Mouse (Mus musculus): Measurements from ENCODE around the gene Kyat3. TPM values are rescaled to one million over a fixed set of nuclear protein-coding genes. Genes with fewer than 3 reads are reported as not detected.
"Not testable (repeated sequence)": the region's sequence is repeated elsewhere in the genome, so short reads cannot be mapped to it uniquely, and the experiment has no call there.

Gene Kyat3
- polyA plus RNA-seq (2015; fragmentation: Nextera tagmentation; extraction: Ambion mirVana) = 17.5 and 18.2 TPM in 2 replicates

DNA sequence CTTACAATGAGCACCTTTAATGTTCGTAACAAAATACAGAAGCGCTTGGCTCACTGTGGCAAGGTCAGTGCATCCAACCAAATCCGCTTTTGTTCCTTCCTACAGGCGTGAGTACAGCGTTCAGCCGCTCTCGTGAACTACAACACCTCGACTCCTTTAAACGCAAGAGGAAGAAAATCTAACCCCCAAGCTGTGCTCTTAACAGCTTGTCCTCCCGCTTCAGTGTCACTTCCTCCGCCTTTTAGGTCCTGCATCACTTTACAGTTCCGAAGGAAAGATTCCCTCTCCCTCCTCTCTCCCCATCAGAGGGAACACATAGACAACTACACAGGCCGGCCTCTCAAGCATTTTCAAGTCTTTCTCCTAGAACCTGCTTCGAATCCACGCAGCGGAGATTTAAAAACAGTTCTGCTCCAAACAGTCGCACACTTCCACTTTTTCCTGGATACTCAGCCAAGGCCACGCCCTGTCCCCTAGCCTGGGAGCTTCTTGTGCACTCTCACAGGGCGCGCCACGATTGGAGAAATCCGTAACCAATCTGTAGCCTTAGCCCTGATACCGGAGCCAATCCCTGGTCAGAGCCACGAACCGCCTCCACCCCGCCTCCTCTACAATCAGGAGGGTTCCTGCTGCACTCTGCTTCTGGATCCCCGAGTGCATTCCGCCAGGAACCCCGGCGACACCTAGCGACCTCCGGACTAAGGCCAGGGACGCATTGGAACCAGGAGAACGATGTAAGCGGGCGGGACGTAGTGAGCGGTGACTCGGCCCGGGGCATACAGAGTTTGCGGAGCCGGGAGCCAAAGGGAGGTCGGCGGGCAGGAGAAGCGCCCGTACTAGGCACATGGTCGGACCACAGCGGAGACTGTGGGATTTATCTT, at the start of gene Kyat3:
Kyat3 (plus strand) TSS at position 610 of the 881 bp plus-strand sequence.
- peak within 1 kb of the TSS; percentile 60 for H3K9ac ChIP-seq
- H3K4me2 ChIP-seq (replicated peaks) = peak within 1 kb of the TSS; percentile 82
- peaks cover 5% of the 10 kb centered on the region; the same call in 1 of the 2 replicates for H3K4me1 ChIP-seq (replicated peaks)
- no peaks in the 10 kb centered on the region for H3K36me3 ChIP-seq
- H3K4me3 ChIP-seq (replicated peaks) = peak within 1 kb of the TSS; percentile 54
- H3K27me3 ChIP-seq (replicated peaks) = no peaks in the 10 kb centered on the region
- H3K27ac ChIP-seq = peak within 1 kb of the TSS; percentile 78
- no peaks in the 10 kb centered on the region for H3K9me3 ChIP-seq
- peak; percentile 100 for ATAC-seq
- under 1% methylated on average over 48 of the region's 48 CpGs for whole genome bisulfite sequencing

GRCm38 (mm10) chr3:142664723-142665122, 36.1 kb upstream of the Kyat3 start:
- no peaks in the 10 kb centered on the region for H3K4me1 ChIP-seq (replicated peaks)
- no peaks in the 10 kb centered on the region for H3K27me3 ChIP-seq (replicated peaks)
- H3K4me3 ChIP-seq (replicated peaks) = no peak overlapping the region
- 98% methylated on average over 8 of the region's 8 CpGs for WGBS
- H3K9me3 ChIP-seq = no peaks in the 10 kb centered on the region
- no peak for ATAC-seq
- no peaks in the 10 kb centered on the region for H3K36me3 ChIP-seq
- H3K4me2 ChIP-seq (replicated peaks) = no peak overlapping the region
- no peak overlapping the region for H3K27ac ChIP-seq
- no peak overlapping the region for H3K9ac ChIP-seq

DNA sequence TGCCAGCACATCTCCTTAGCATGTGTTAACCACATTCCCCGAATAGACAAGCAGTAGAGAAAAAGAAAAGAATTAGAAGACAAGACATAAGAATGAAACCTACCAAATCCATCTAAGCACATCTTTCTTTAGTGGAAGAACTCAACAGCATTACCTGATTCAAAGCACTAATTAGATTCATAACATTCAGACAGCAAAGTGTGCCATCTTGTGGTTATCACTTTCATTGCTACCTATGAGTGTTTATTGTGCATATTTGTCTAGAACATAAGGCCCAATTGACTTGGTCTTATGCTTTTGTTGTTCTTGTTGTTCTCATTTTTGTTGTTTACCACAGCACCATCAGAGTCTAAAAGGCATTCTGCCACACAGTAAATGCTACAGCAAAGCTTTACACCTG, 26.2 kb upstream of the Kyat3 start:
- Histone ChIP-seq H3K27me3 (replicated peaks) (no peaks in the 10 kb centered on the region), H3K9me3 (no peaks in the 10 kb centered on the region), H3K4me1 (replicated peaks) (no peaks in the 10 kb centered on the region), H3K36me3 (no peaks in the 10 kb centered on the region), H3K4me2 (replicated peaks) (no peak overlapping the region), H3K9ac (no peak overlapping the region), H3K4me3 (replicated peaks) (no peak overlapping the region), H3K27ac (no peak overlapping the region)
- 75% methylated on average over 1 of the region's 1 CpGs for WGBS
- no peak for ATAC-seq

DNA sequence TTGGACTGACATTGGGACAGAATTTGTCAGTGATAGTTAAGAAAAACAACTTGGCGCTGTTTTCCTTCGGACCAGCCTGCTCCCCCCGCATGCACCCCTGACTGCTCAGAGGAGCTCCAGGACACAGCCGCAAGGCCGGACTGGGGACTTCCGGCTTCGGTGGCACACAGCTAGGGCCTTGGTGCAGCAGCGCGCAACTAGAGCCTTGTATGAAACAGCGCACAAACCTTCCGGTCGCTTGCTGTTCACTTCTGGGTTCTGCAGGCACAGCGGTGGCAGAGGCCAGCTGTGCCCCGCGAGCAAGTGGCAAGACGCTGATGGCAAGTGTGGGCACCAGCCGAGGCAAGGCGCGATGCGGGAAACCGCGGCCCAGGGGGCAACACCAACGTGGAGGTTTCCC, 12.9 kb upstream of the Kyat3 start:
- no peaks in the 10 kb centered on the region for H3K27me3 ChIP-seq (replicated peaks)
- 64% methylated on average over 23 of the region's 23 CpGs for WGBS
- H3K9me3 ChIP-seq = no peaks in the 10 kb centered on the region
- no peak overlapping the region for H3K27ac ChIP-seq
- no peaks in the 10 kb centered on the region for H3K4me1 ChIP-seq (replicated peaks)
- no peak overlapping the region for H3K4me3 ChIP-seq (replicated peaks)
- H3K4me2 ChIP-seq (replicated peaks) = peak overlapping the region; percentile 41
- no peaks in the 10 kb centered on the region for H3K36me3 ChIP-seq
- no peak for ATAC-seq
- no peak overlapping the region for H3K9ac ChIP-seq

- Histone ChIP-seq H3K4me2 (replicated peaks) (peak overlapping the region; percentile 41), H3K4me3 (replicated peaks) (no peak overlapping the region), H3K9ac (no peak overlapping the region), H3K27ac (no peak overlapping the region), H3K9me3 (no peaks in the 10 kb centered on the region), H3K36me3 (no peaks in the 10 kb centered on the region), H3K27me3 (replicated peaks) (no peaks in the 10 kb centered on the region), H3K4me1 (replicated peaks) (no peaks in the 10 kb centered on the region)
- peak; percentile 28; the same call in 1 of the 2 replicates for ATAC-seq
- WGBS = 47% methylated on average over 13 of the region's 13 CpGs
Observed at GRCm38 (mm10) chr3:142688353-142688752, 12.5 kb upstream of the Kyat3 start.

DNA sequence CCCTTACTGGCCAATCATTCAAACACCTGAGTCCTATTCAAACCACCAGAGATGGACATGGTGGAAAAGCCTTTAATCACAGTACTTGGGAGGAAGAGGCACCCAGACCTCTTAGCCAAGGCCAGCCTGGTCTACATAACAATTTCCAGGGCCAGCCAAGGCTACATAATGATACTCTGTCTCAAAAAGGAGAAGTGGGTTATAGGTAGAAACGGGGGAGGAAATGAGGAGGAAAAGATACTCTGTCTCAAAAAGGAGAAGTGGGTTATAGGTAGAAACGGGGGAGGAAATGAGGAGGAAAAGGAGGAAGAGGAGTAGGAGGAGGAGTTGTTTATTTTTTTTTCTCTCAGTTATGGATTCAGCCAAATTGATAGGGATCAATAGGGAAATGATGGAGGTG, 4.3 kb upstream of the Kyat3 start:
- Histone ChIP-seq H3K9ac (no peak overlapping the region), H3K4me3 (replicated peaks) (no peak overlapping the region), H3K36me3 (no peaks in the 10 kb centered on the region), H3K4me2 (replicated peaks) (no peak overlapping the region), H3K9me3 (no peaks in the 10 kb centered on the region), H3K27ac (no peak overlapping the region), H3K4me1 (replicated peaks) (peaks cover 3% of the 10 kb centered on the region; the same call in 1 of the 2 replicates), H3K27me3 (replicated peaks) (no peaks in the 10 kb centered on the region)
- ATAC-seq = no peak
- WGBS = 76% methylated on average over 2 of the region's 2 CpGs

- H3K9ac ChIP-seq = peak overlapping the region; percentile 60
- H3K36me3 ChIP-seq = no peaks in the 10 kb centered on the region
- peak overlapping the region; percentile 82 for H3K4me2 ChIP-seq (replicated peaks)
- H3K9me3 ChIP-seq = no peaks in the 10 kb centered on the region
- 25% methylated on average over 15 of the region's 15 CpGs for WGBS
- peaks cover 5% of the 10 kb centered on the region; the same call in 1 of the 2 replicates for H3K4me1 ChIP-seq (replicated peaks)
- peak overlapping the region; percentile 54 for H3K4me3 ChIP-seq (replicated peaks)
- H3K27ac ChIP-seq = peak overlapping the region; percentile 33; the same call in 1 of the 2 replicates
- no peaks in the 10 kb centered on the region for H3K27me3 ChIP-seq (replicated peaks)
- ATAC-seq = peak; percentile 33
Observed at GRCm38 (mm10) chr3:142701407-142701989, 647 bp downstream of the Kyat3 start.

DNA sequence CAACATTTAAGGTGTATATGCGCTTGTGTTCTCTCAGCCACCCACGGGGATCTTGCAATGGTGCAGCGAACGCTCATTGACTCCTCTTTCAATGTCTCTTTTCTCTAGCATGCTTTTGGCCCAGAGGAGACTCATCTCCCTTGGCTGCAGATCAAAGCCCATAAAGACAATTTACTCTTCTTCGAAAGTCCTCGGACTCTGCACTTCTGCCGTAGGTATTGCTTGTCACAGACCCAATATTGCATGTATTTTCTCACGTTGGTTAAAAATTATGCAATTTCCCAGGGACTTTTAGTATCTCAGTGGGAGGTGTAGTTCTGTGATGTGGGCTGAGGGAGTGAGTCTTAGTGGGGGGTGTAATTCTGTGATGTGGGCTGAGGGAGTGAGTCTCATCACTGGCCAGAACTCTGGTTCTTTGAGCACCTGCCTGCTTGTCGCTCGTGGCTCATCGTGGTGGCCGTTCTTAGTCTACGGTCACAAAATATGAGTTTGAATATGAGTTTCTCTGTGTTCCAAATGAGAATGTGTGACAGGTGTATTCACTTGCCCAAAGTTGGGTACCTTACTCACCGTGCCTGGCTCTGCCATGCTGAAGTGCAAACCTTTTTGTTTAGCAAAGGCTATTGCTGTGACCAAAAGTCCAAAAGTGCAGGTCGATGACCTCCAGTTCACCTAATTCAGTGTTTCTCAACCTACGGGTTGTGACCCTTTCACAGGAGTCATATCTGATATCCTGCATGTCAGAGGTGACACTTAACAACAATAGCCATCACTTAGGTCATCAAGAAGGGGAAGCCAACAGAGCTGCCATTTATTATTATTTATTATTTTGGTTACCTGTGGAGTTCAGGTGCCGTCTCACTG, 6.0 kb downstream of the Kyat3 start:
- H3K4me1 ChIP-seq (replicated peaks) = no peaks in the 10 kb centered on the region
- H3K4me3 ChIP-seq (replicated peaks) = no peak overlapping the region
- no peak overlapping the region for H3K27ac ChIP-seq
- H3K27me3 ChIP-seq (replicated peaks) = no peaks in the 10 kb centered on the region
- H3K9me3 ChIP-seq = no peaks in the 10 kb centered on the region
- no peak overlapping the region for H3K9ac ChIP-seq
- no peak overlapping the region for H3K4me2 ChIP-seq (replicated peaks)
- no peak for ATAC-seq
- 89% methylated on average over 17 of the region's 17 CpGs for WGBS
- no peaks in the 10 kb centered on the region for H3K36me3 ChIP-seq

DNA sequence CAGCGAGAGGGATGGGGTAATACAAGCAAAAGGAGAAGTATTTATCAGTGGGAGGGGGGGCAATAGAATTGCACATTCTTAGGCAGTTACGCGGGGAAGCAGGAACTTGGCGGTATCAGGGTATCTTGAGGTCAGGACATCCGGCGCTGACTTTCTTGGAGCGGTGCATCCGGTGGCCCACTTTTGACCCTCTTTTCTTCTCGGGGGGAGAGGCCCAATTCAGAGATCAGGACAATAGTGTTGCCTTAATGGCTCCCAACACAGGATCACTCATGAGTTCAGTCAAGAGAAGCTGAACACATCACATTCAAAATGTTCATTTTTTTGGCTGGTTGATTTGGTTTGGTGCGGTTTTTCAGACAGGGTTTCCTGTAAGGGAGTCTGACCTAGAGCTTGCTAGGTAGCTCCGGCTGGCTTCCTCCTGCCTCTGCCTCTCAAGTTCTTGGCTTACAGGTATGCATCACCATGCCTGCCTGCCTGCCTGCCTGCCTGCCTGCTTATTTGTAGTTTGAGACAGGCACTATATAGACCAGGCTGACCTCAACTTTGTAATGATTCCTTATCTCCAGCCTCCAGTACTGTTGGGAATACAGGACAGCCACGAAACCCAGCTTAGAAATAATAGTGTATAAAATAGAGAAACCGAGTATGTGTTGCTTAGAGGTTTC, 7.5 kb downstream of the Kyat3 start:
- not testable (repeated sequence) for H3K9ac ChIP-seq; H3K4me3 ChIP-seq (replicated peaks); H3K36me3 ChIP-seq; H3K27me3 ChIP-seq (replicated peaks); H3K9me3 ChIP-seq; H3K4me2 ChIP-seq (replicated peaks); H3K27ac ChIP-seq; H3K4me1 ChIP-seq (replicated peaks)
- peak; percentile 32; the same call in 1 of the 2 replicates for ATAC-seq
- WGBS = 81% methylated on average over 13 of the region's 13 CpGs

DNA sequence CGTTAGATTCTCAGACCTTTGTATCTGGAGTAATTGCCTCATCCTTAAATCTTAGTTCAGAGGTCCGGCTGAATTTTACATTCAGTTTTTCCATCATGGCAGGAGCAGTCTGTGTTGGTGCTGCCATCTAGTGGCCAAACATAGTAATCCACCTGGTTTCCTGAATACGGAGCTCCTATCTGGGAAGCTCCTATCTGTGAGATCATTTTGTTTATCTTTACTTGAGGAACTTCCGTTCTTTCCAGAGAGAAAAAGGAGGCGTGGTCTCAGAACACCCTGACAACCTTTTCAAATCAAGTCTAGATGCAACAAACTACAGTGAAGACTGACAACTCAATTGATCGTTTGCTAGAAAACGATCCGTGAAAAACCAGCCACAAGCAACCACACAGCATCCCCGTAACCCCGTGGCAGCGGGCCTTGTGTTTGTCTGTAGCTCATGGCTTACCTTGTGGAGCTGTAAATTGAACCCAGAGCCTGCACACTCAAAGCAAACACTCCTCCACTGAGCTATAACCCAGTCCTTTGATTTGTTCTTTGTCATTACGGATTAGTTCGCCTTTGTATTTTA, 8.1 kb downstream of the Kyat3 start:
- Histone ChIP-seq H3K27ac (no peak overlapping the region), H3K4me3 (replicated peaks) (no peak overlapping the region), H3K27me3 (replicated peaks) (no peaks in the 10 kb centered on the region), H3K36me3 (no peaks in the 10 kb centered on the region), H3K9ac (no peak overlapping the region), H3K4me2 (replicated peaks) (no peak overlapping the region), H3K4me1 (replicated peaks) (no peaks in the 10 kb centered on the region), H3K9me3 (no peaks in the 10 kb centered on the region)
- peak; percentile 57 for ATAC-seq
- 40% methylated on average over 13 of the region's 13 CpGs for WGBS

- H3K9ac ChIP-seq = no peak overlapping the region
- no peaks in the 10 kb centered on the region for H3K9me3 ChIP-seq
- peak; percentile 64 for ATAC-seq
- no peak overlapping the region for H3K4me2 ChIP-seq (replicated peaks)
- no peaks in the 10 kb centered on the region for H3K27me3 ChIP-seq (replicated peaks)
- no peak overlapping the region for H3K4me3 ChIP-seq (replicated peaks)
- no peaks in the 10 kb centered on the region for H3K36me3 ChIP-seq
- H3K27ac ChIP-seq = no peak overlapping the region
- 18% methylated on average over 10 of the region's 10 CpGs for WGBS
- no peaks in the 10 kb centered on the region for H3K4me1 ChIP-seq (replicated peaks)
Observed at GRCm38 (mm10) chr3:142710360-142711007, 9.6 kb downstream of the Kyat3 start.

Data from intestine, embryonic 15.5 days (tissue).